Mouse (Mus musculus) stomach, postnatal 0 days (tissue): ENCODE measurements around the gene Klhl2.

Experiments
- CTCF ChIP-seq: IDR thresholded peaks from 2 replicates; pipeline ENCODE4 v1.5.1; 2016; ENCODE audit warnings: antibody characterized with exemption, low read depth, mild to moderate bottlenecking, moderate library complexity
- EP300 ChIP-seq: optimal IDR thresholded peaks from 2 replicates; pipeline ENCODE3; 2016; ENCODE audit warnings: antibody characterized with exemption

DNA sequence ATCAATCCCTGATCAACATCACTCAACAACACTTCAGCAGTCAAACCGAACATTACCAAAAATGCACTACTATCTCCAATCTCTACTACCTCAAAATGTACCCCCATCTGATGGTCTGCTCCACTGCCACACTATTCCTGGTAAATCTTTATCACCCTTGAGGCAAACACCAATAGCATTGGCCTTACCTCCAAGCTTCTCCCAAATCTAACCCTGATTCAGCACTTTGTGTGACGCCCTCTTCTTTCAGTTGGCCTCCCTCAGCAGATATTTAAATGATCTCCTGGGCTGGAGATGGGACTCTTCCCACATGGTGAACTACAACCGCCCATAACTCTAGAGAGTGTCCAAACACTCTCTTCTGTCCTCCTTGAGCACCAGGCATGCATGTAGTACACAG is 51.3 kb downstream of the Klhl2 start:
- TF ChIP-seq CTCF (no peak), EP300 (no peak)
